Mouse (Mus musculus): ENCODE measurements around the gene Zpr1. TPM values are rescaled to one million over a fixed set of nuclear protein-coding genes. Genes with fewer than 3 reads are reported as not detected.

Gene Zpr1
- polyA plus RNA-seq, 2 experiments, result 16.4 to 28.1 TPM

GRCm38 (mm10) chr9:46227064-46227614, 45.7 kb upstream of the Zpr1 start:
- ATAC-seq (ENCODE audit: insufficient read depth), result no peak
- Histone ChIP-seq H3K9ac (replicated peaks) (no peak overlapping the region), H3K9me3 (ENCODE audit: control insufficient read depth, low read length) (no peaks in the 10 kb centered on the region), H3K27ac (no peak overlapping the region), H3K4me3 (ENCODE audit: insufficient read depth in 1 of 2, low read depth in 2 of 2, low read length in 2 of 2) (no peak overlapping the region), H3K4me2 (ENCODE audit: low read depth) (no peak overlapping the region), H3K27me3 (ENCODE audit: control insufficient read depth, insufficient read depth, low read length) (no peaks in the 10 kb centered on the region), H3K36me3 (replicated peaks; ENCODE audit: control insufficient read depth, insufficient read depth, low read depth) (no peaks in the 10 kb centered on the region), H3K4me1 (replicated peaks; ENCODE audit: control insufficient read depth in 2 of 2, insufficient read depth in 2 of 2, low read length in 1 of 2) (peaks cover 0 to 15% of the 10 kb centered on the region in 2 experiments; a peak in 2 of 4 replicates)
- no peak for DNase-seq (ENCODE audit: low read depth in 3 of 3, low spot score in 3 of 3)
- WGBS (ENCODE audit: insufficient replicate concordance), result 36% methylated on average over 3 of the region's 3 CpGs
- TF ChIP-seq EP300 (IDR thresholded peaks at IDR 0.05; ENCODE audit: low read depth) (no peak), CTCF (IDR thresholded peaks at IDR 0.05; ENCODE audit: low read depth) (no peak)

GRCm38 (mm10) chr9:46228491-46228890, 44.4 kb upstream of the Zpr1 start, which contains the start of gene Apoa1:
Gene Apoa1, plus strand, starts transcription at chr9:46228580.
- Histone ChIP-seq H3K4me3 (ENCODE audit: insufficient read depth in 1 of 2, low read depth in 2 of 2, low read length in 2 of 2) (peak within 1 kb of the TSS; percentile 47 to 48), H3K27ac (no peak within 1 kb of the TSS), H3K4me1 (replicated peaks; ENCODE audit: control insufficient read depth in 2 of 2, insufficient read depth in 2 of 2, low read length in 1 of 2) (peaks cover 0 to 15% of the 10 kb centered on the region in 2 experiments; a peak in 2 of 4 replicates), H3K9me3 (ENCODE audit: control insufficient read depth, low read length) (no peaks in the 10 kb centered on the region), H3K27me3 (ENCODE audit: control insufficient read depth, insufficient read depth, low read length) (no peaks in the 10 kb centered on the region), H3K4me2 (ENCODE audit: low read depth) (no peak within 1 kb of the TSS), H3K36me3 (replicated peaks; ENCODE audit: control insufficient read depth, insufficient read depth, low read depth) (no peaks in the 10 kb centered on the region), H3K9ac (replicated peaks) (peak within 1 kb of the TSS; percentile 2; the same call in 1 of the 2 replicates)
- DNase-seq (ENCODE audit: low read depth in 3 of 3, low spot score in 3 of 3), result peak in 1 of 3 experiments; percentile 20
- TF ChIP-seq CTCF (IDR thresholded peaks at IDR 0.05; ENCODE audit: low read depth) (peak; percentile 19; the same call in 1 of the 2 replicates), EP300 (IDR thresholded peaks at IDR 0.05; ENCODE audit: low read depth) (no peak)
- WGBS (ENCODE audit: insufficient replicate concordance), result 50% methylated on average over 9 of the region's 9 CpGs
- peak; percentile 62 for ATAC-seq (ENCODE audit: insufficient read depth)

- peak overlapping the region; percentile 47 to 48 for H3K4me3 ChIP-seq (ENCODE audit: insufficient read depth in 1 of 2, low read depth in 2 of 2, low read length in 2 of 2)
- peaks cover 0 to 15% of the 10 kb centered on the region in 2 experiments; a peak in 2 of 4 replicates for H3K4me1 ChIP-seq (replicated peaks; ENCODE audit: control insufficient read depth in 2 of 2, insufficient read depth in 2 of 2, low read length in 1 of 2)
- 13% methylated on average over 37 of the region's 37 CpGs for WGBS (ENCODE audit: insufficient replicate concordance)
- H3K27me3 ChIP-seq (ENCODE audit: control insufficient read depth, insufficient read depth, low read length), result no peaks in the 10 kb centered on the region
- peak overlapping the region; percentile 64 for H3K4me2 ChIP-seq (ENCODE audit: low read depth)
- TF ChIP-seq EP300 (IDR thresholded peaks at IDR 0.05; ENCODE audit: low read depth) (no peak), CTCF (IDR thresholded peaks at IDR 0.05; ENCODE audit: low read depth) (peak; percentile 81)
- DNase-seq (ENCODE audit: low read depth in 3 of 3, low spot score in 3 of 3), result peak in 1 of 3 experiments; percentile 41
- H3K36me3 ChIP-seq (replicated peaks; ENCODE audit: control insufficient read depth, insufficient read depth, low read depth), result no peaks in the 10 kb centered on the region
- H3K9ac ChIP-seq (replicated peaks), result peak overlapping the region; percentile 47
- peak; percentile 53 for ATAC-seq (ENCODE audit: insufficient read depth)
- H3K9me3 ChIP-seq (ENCODE audit: control insufficient read depth, low read length), result no peaks in the 10 kb centered on the region
- no peak overlapping the region for H3K27ac ChIP-seq
Measured at GRCm38 (mm10) chr9:46229573-46230449, 43.1 kb upstream of the Zpr1 start.

GRCm38 (mm10) chr9:46230450-46230975, 42.4 kb upstream of the Zpr1 start:
- H3K9me3 ChIP-seq (ENCODE audit: control insufficient read depth, low read length), result no peaks in the 10 kb centered on the region
- H3K27ac ChIP-seq, result no peak overlapping the region
- no peak overlapping the region; the same call in none of the 2 replicates for H3K9ac ChIP-seq (replicated peaks)
- WGBS (ENCODE audit: insufficient replicate concordance), result 23% methylated on average over 13 of the region's 13 CpGs
- no peak for ATAC-seq (ENCODE audit: insufficient read depth)
- peaks cover under 1 to 14% of the 10 kb centered on the region in 2 experiments; a peak in 2 of 4 replicates for H3K4me1 ChIP-seq (replicated peaks; ENCODE audit: control insufficient read depth in 2 of 2, insufficient read depth in 2 of 2, low read length in 1 of 2)
- no peak for TF ChIP-seq CTCF (IDR thresholded peaks at IDR 0.05; ENCODE audit: low read depth)
- peak overlapping the region; percentile 47 to 48 for H3K4me3 ChIP-seq (ENCODE audit: insufficient read depth in 1 of 2, low read depth in 2 of 2, low read length in 2 of 2)
- DNase-seq (ENCODE audit: low read depth in 3 of 3, low spot score in 3 of 3), result no peak
- no peaks in the 10 kb centered on the region for H3K36me3 ChIP-seq (replicated peaks; ENCODE audit: control insufficient read depth, insufficient read depth, low read depth)
- H3K27me3 ChIP-seq (ENCODE audit: control insufficient read depth, insufficient read depth, low read length), result no peaks in the 10 kb centered on the region
- H3K4me2 ChIP-seq (ENCODE audit: low read depth), result peak overlapping the region; percentile 64

- WGBS (ENCODE audit: insufficient replicate concordance), result 64% methylated on average over 6 of the region's 6 CpGs
- Histone ChIP-seq H3K9me3 (ENCODE audit: control insufficient read depth, low read length) (no peaks in the 10 kb centered on the region), H3K4me3 (ENCODE audit: insufficient read depth in 1 of 2, low read depth in 2 of 2, low read length in 2 of 2) (no peak overlapping the region), H3K36me3 (replicated peaks; ENCODE audit: control insufficient read depth, insufficient read depth, low read depth) (no peaks in the 10 kb centered on the region), H3K9ac (replicated peaks) (no peak overlapping the region), H3K27me3 (ENCODE audit: control insufficient read depth, insufficient read depth, low read length) (no peaks in the 10 kb centered on the region), H3K27ac (no peak overlapping the region), H3K4me1 (replicated peaks; ENCODE audit: control insufficient read depth in 2 of 2, insufficient read depth in 2 of 2, low read length in 1 of 2) (peaks cover 5 to 12% of the 10 kb centered on the region in 2 experiments; a peak in 3 of 4 replicates), H3K4me2 (ENCODE audit: low read depth) (no peak overlapping the region)
- DNase-seq (ENCODE audit: low read depth in 3 of 3, low spot score in 3 of 3) (no peak), ATAC-seq (ENCODE audit: insufficient read depth) (no peak)
- TF ChIP-seq CTCF (IDR thresholded peaks at IDR 0.05; ENCODE audit: low read depth), result no peak
- TF ChIP-seq EP300 (IDR thresholded peaks at IDR 0.05; ENCODE audit: low read depth), result no peak
Measured at GRCm38 (mm10) chr9:46235196-46235595, 37.7 kb upstream of the Zpr1 start.
